Mouse (Mus musculus) kidney, embryonic 14.5 days (tissue): Measurements from ENCODE around the gene En2. TPM values are rescaled to one million over a fixed set of nuclear protein-coding genes. Genes with fewer than 3 reads are reported as not detected.

Experiments used
- polyA plus RNA-seq: library from polyadenylated mRNA; unstranded; fragments of >200 nt; fragmentation: Nextera tagmentation; extraction: Ambion mirVana; gene quantifications from 2 replicates; pipeline ENCODE4 v1.2.1, GENCODE M21; 2014

The En2 gene
- polyA plus RNA-seq, 1 experiment from 2014 or later = 0.27 TPM

Other genes starting within 250 kb of the En2 start
- 40.9 and 68.4 TPM in 2 replicates for gene Insig1, start 94.3 kb upstream of the En2 start, polyA plus RNA-seq
- 0.14 and 0.19 TPM in 2 replicates for gene Cnpy1, start 80.1 kb downstream of the En2 start, polyA plus RNA-seq
- 12.3 and 25.4 TPM in 2 replicates for gene Rbm33, start 151.4 kb downstream of the En2 start, polyA plus RNA-seq